Mouse (Mus musculus) embryonic facial prominence, embryonic 12.5 days (tissue): ENCODE data around the gene Brcc3. TPM values are rescaled to one million over a fixed set of nuclear protein-coding genes. Genes with fewer than 3 reads are reported as not detected.

ENCODE experiments used
- ATAC-seq: fragments of 200-750 bp; cut with Nextera tagmentation; 2 replicates; pipeline ENCODE4 v1.8.0; 2017; ENCODE audit not compliant: insufficient number of reproducible peaks, insufficient read depth, low FRiP score, low TSS enrichment
- H3K27ac ChIP-seq: fragments of 300-500 bp; sonication (generic); 2 replicates; pipeline ENCODE4 v1.5.1; 2016; ENCODE audit warnings: mild to moderate bottlenecking
- H3K27me3 ChIP-seq: fragments of 300-500 bp; sonication (generic); 2 replicates; pipeline ENCODE4 v1.6.1; 2016; ENCODE audit warnings: mild to moderate bottlenecking, moderate library complexity
- H3K36me3 ChIP-seq: fragments of 300-500 bp; sonication (generic); 2 replicates; pipeline ENCODE4 v1.6.1; 2016; ENCODE audit warnings: mild to moderate bottlenecking
- H3K4me1 ChIP-seq: fragments of 300-500 bp; sonication (generic); 2 replicates; pipeline ENCODE4 v1.6.1; 2016
- H3K4me2 ChIP-seq: fragments of 300-500 bp; sonication (generic); replicated peaks from 2 replicates; pipeline ENCODE4 v1.6.1; 2016; ENCODE audit warnings: mild to moderate bottlenecking, moderate library complexity
- H3K4me3 ChIP-seq: fragments of 300-500 bp; sonication (generic); 2 replicates; pipeline ENCODE4 v1.5.1; 2016; ENCODE audit warnings: mild to moderate bottlenecking
- H3K9ac ChIP-seq: fragments of 300-500 bp; sonication (generic); 2 replicates; pipeline ENCODE4 v1.6.1; 2016; ENCODE audit warnings: mild to moderate bottlenecking, moderate library complexity
- H3K9me3 ChIP-seq: fragments of 300-500 bp; sonication (generic); 2 replicates; pipeline ENCODE4 v1.6.1; 2016; ENCODE audit warnings: mild to moderate bottlenecking, moderate library complexity
- WGBS: fragments of 180-500 bp; shearing (Covaris S2); methylation state at CpG from one replicate; pipeline ENCODE4 v1.1.7; 2016; 5-methylcytosine and 5-hydroxymethylcytosine counted together
- polyA plus RNA-seq: library from polyadenylated mRNA; unstranded; fragments of >200 nt; fragmentation: Nextera tagmentation; extraction: Ambion mirVana; gene quantifications from 2 replicates; pipeline ENCODE4 v1.2.1, GENCODE M21; 2016

Brcc3 gene
- 60.4 and 62.4 TPM in 2 replicates for polyA plus RNA-seq

DNA sequence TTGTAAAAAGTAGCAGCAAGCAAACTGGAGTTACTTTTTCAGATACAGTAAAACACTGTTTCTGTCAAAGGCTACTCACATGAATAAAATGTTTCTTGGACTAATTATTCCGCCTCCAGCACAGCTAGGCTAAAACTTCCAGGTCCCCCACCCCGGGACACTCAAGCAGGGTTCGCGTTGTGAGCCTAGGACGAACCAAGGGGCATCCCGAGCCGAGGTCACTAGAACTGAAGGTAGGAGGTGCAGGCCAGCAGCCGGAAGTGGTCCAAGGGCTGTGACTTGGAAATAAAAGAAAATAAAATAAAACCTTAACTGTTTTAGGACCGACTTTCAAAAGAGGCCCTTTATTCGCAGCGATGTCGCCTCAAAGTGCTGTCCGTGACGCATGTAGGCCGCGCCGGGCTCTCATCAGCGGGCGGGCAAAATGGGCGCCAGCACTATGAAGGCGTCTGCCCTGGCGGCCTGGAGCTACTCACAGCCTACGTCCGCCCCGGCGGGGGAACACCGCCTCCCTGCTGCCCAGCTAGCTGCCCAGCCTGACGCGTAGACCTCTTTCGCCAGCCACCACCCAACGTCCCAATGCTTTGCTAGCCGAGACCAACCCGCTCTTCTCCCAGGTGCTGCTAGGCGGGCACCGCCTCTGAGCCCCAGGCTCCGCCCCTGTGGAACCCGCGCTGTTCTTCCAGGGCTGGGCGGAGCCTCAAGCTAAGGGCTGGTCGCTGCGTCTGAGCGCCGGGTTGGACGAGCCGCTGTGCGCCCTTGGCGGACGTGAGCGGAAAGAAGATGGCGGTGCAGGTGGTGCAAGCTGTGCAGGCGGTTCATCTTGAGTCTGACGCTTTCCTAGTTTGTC lies at the start of gene Brcc3, which contains the start of the genes Cmc4 and Mtcp1:
Gene Brcc3, plus strand, starts transcription at position 693 of the 850 bp plus-strand sequence.
Gene Cmc4, minus strand, starts transcription at position 649 of the 850 bp plus-strand sequence.
Gene Mtcp1, minus strand, starts transcription at position 653 of the 850 bp plus-strand sequence.
- no peaks in the 10 kb centered on the region for H3K4me1 ChIP-seq
- WGBS = 18% methylated on average over 52 of the region's 52 CpGs
- H3K4me2 ChIP-seq = peak within 1 kb of the TSS; percentile 46
- H3K9me3 ChIP-seq = no peaks in the 10 kb centered on the region
- H3K4me3 ChIP-seq = peak within 1 kb of the TSS; percentile 47
- peak within 1 kb of the TSS; percentile 61 for H3K9ac ChIP-seq
- peak; percentile 99 for ATAC-seq
- H3K27ac ChIP-seq = peak within 1 kb of the TSS; percentile 86
- H3K27me3 ChIP-seq = no peaks in the 10 kb centered on the region
- no peaks in the 10 kb centered on the region for H3K36me3 ChIP-seq

DNA sequence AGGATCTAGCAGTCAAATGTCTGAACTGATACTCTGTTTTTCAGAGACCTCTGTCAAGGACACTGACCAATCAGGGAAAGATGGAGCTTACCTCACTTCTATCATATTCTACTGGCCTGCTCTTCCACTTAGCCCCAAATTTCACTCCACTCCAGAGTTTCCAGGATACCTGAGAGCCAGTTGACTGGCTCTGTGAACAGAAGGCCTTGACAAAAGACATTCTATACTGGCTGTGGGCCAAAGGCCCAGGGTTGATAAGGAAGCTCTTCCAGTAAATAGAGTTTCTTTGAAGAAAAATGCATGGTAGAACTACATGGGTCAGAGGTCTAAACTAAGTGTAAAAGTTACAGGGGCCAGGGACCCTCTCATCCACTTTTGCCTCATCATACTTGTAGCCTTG lies 46.2 kb upstream of the Brcc3 start:
- H3K9me3 ChIP-seq = no peaks in the 10 kb centered on the region
- no peak overlapping the region for H3K4me2 ChIP-seq
- no peaks in the 10 kb centered on the region for H3K4me1 ChIP-seq
- H3K9ac ChIP-seq = no peak overlapping the region
- H3K36me3 ChIP-seq = no peaks in the 10 kb centered on the region
- ATAC-seq = no peak
- H3K4me3 ChIP-seq = no peak overlapping the region
- no peak overlapping the region for H3K27ac ChIP-seq
- no peaks in the 10 kb centered on the region for H3K27me3 ChIP-seq

DNA sequence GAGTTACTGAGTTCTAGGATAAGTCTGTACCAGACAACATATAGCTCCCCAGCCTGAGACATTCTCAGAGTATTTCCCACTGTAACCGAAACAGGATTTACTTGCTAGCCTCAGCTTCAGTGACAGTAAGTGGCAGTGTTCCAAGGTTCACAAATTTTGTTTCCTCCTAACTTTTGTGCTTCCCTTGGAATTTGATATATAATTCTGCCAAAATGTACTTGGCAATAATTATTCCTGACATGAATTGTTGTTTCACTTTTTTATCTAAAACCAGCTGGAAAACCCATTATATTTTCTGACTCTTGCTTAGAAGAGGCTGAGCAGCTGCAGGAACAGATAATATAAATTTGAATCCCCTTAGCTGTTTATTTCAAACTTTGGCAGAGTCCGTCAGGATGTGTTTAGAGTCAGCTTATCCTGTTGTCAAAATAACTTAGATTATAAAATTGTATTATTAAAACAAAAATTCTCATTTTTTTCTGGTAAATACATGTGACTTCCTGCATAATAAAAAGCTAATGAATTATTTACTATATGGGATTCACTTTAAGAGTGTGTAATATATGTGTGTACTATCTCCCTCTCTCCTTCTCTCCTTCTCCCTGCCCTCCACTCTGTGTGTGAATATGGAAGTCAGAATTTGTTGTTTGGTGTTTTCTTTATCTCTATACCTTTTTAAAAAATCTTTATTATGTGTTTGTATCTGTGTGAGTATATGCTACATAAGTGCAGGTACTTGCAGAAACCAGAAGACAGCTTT lies 43.6 kb upstream of the Brcc3 start:
- ATAC-seq = no peak
- Histone ChIP-seq H3K36me3 (no peaks in the 10 kb centered on the region), H3K4me3 (no peak overlapping the region), H3K4me1 (no peaks in the 10 kb centered on the region), H3K4me2 (no peak overlapping the region), H3K27ac (no peak overlapping the region), H3K9me3 (no peaks in the 10 kb centered on the region), H3K9ac (no peak overlapping the region), H3K27me3 (no peaks in the 10 kb centered on the region)
- WGBS = 74% methylated on average over 2 of the region's 2 CpGs

DNA sequence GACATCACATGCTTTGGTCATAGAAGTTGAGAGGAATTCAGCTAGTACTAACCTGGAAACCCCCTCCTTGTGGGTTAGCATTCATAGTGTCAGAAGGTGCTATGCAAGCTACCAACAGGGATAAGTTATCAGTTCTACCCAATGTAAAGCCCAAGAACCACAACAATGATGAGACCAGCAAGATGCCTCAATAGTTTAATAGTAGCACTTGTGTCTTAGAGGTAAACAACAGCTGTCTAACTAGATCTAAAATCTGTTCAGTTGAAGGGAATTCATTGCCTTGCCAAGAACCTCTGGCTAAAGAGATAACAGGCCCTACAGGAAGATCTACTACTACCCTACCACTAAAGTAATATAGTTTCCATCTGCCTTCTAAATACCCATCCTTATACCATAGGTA lies 39.6 kb upstream of the Brcc3 start:
- Histone ChIP-seq H3K36me3 (no peaks in the 10 kb centered on the region), H3K4me2 (no peak overlapping the region), H3K27ac (no peak overlapping the region), H3K9me3 (no peaks in the 10 kb centered on the region), H3K27me3 (no peaks in the 10 kb centered on the region), H3K4me1 (no peaks in the 10 kb centered on the region), H3K9ac (no peak overlapping the region), H3K4me3 (no peak overlapping the region)
- no peak for ATAC-seq

DNA sequence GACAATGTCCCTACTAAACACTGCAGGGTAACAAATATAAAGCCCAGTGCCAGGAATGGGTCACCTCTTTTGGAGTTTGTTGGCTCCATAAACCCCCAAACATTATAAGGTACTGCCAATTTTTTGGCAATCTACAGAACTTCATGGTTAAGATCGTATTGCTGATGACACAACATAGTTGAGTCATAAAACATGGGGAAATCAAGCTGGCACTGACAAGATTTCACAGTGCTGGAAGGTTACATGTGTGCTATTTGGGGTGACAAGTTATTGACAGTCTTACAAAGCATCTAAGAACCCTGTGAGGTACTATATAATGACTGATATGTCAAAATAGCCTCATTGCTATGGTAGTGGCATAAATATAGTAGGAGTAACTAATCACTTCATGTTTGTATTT lies 35.3 kb upstream of the Brcc3 start:
- Histone ChIP-seq H3K4me2 (no peak overlapping the region), H3K4me1 (no peaks in the 10 kb centered on the region), H3K36me3 (no peaks in the 10 kb centered on the region), H3K9ac (no peak overlapping the region), H3K27me3 (no peaks in the 10 kb centered on the region), H3K4me3 (no peak overlapping the region), H3K27ac (no peak overlapping the region), H3K9me3 (no peaks in the 10 kb centered on the region)
- 80% methylated on average over 1 of the region's 1 CpGs for WGBS
- no peak for ATAC-seq

DNA sequence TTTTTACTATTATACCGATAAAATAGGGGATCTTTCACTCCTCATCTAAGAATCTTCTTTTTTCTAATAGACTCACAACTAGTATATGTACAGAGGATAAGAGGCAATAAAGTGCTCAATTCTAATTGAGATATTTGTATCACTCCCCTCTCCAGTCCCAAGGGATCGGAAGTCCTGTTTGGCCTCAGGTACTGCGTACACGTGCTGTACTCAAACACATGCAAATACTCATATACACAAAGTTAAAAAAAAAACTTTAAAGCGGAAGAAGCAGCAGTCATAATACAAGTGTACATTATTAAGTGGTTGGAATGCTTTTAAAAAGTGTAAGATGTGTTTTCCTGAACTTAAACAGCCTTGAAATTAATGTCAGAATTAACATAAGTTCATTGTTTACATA lies 34.7 kb upstream of the Brcc3 start:
- no peak overlapping the region for H3K9ac ChIP-seq
- no peaks in the 10 kb centered on the region for H3K27me3 ChIP-seq
- H3K4me1 ChIP-seq = no peaks in the 10 kb centered on the region
- H3K36me3 ChIP-seq = no peaks in the 10 kb centered on the region
- H3K4me3 ChIP-seq = peak overlapping the region; percentile 45
- ATAC-seq = no peak
- peak overlapping the region; percentile 40; the same call in 1 of the 2 replicates for H3K4me2 ChIP-seq
- H3K27ac ChIP-seq = no peak overlapping the region
- WGBS = 70% methylated on average over 5 of the region's 5 CpGs
- no peaks in the 10 kb centered on the region for H3K9me3 ChIP-seq

DNA sequence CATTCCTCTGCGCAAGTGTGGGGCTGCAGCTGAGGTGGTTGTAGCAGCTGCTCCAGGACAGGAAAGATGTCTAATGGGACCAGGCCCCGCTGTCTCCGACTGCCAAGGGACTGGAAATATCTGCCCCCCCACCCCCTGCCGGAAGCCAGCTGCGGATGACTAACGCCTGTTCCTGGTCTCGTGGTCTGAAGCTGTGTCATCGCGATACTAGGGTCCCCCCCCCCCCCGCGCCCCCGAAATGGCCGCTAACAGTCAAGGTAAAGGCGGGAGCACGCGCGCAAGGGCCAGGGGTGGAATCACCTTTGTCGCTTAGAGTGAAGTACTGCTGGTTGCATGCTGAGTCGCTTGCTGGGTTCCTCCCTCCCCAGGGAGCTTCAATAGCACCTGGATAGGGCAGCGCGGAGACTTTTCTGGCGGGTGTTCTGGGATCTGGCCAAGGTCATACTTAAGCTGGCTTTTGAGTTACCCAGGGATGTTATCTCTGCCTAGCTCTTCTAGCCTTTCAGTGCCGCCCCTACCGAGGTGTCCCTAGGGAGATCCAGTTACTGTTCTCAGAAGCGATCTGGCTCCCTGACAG lies 34.1 kb upstream of the Brcc3 start, which contains the start of the genes Fundc2 and F8:
Gene Fundc2, plus strand, starts transcription at position 205 of the 577 bp plus-strand sequence.
Gene F8, minus strand, starts transcription at position 421 of the 577 bp plus-strand sequence.
- 0 out of 2 replicates have a peak within 1 kb of the TSS, but pooled peaks have one; percentile 57 for H3K27ac ChIP-seq
- no peaks in the 10 kb centered on the region for H3K36me3 ChIP-seq
- H3K4me1 ChIP-seq = no peaks in the 10 kb centered on the region
- H3K27me3 ChIP-seq = no peaks in the 10 kb centered on the region
- H3K9me3 ChIP-seq = no peaks in the 10 kb centered on the region
- H3K4me2 ChIP-seq = peak within 1 kb of the TSS; percentile 40
- WGBS = 12% methylated on average over 25 of the region's 25 CpGs
- H3K4me3 ChIP-seq = peak within 1 kb of the TSS; percentile 45
- H3K9ac ChIP-seq = peak within 1 kb of the TSS; percentile 57
- peak; percentile 95 for ATAC-seq

DNA sequence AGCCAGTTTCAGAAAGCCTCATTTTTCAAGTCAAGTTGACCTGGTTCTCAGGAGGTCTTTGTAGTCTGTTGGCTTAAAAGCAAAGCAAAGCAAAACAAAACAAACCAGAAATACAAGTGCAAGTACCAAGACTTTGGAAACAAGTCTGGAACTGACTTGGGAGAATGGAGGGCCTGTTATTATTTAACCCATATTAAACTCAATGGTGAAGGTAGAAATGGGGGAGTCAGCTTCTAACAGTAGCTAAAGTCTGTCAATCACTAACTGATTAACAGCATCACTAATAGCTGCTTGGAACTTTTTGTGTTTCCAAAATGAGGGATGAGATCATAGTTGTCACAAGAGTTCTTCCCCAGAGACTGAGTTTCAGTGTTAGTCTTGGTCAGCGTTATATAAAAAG lies 17.0 kb upstream of the Brcc3 start:
- Histone ChIP-seq H3K4me2 (no peak overlapping the region), H3K4me3 (no peak overlapping the region), H3K27me3 (no peaks in the 10 kb centered on the region), H3K36me3 (0 out of 2 replicates have a peak, but pooled peaks cover 3% of the 10 kb centered on the region), H3K27ac (no peak overlapping the region), H3K4me1 (no peaks in the 10 kb centered on the region), H3K9me3 (no peaks in the 10 kb centered on the region), H3K9ac (no peak overlapping the region)
- WGBS = 83% methylated on average over 1 of the region's 1 CpGs
- ATAC-seq = no peak

DNA sequence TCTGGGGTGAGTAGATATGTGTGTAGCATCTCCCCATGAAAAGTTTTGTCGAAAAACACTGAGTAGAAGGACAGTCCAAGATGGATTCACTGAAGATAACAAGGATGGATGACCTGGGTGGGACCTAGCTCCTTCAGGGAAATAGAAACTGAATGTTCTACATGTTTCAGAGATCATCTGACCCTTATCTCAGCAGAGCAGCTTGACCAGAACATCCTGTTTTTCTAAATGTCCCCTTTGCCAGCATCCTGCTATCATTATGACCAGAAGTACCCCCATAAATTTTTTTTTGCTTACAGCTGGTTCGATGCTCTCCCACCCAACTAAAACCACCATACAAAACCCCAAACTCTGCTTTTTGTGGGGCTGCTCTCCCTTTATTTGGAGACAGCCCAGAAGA lies 13.8 kb upstream of the Brcc3 start:
- Histone ChIP-seq H3K4me3 (no peak overlapping the region), H3K36me3 (no peaks in the 10 kb centered on the region), H3K9ac (no peak overlapping the region), H3K9me3 (no peaks in the 10 kb centered on the region), H3K4me1 (no peaks in the 10 kb centered on the region), H3K27me3 (no peaks in the 10 kb centered on the region), H3K27ac (no peak overlapping the region), H3K4me2 (no peak overlapping the region)
- WGBS = 80% methylated on average over 2 of the region's 2 CpGs
- ATAC-seq = no peak

DNA sequence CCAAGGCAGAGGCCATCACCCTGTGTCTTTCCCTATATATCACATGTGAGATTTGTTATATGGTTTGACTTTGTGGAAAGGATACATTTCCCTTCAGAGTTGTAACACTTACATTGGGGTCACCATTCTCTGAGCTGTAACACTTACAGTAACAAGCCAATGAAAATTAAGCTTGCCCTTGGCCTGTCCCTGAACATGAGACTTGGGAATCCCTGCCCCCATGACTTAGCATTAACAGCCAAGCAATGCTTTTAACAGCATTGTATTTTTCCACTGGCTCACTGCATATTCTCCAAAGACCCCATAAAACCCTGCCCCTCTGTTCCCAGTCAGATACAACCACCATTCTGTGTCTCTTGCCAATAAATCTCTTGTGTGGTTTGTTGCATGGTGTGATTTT lies 13.1 kb upstream of the Brcc3 start:
- no peak overlapping the region for H3K4me3 ChIP-seq
- no peaks in the 10 kb centered on the region for H3K9me3 ChIP-seq
- H3K27ac ChIP-seq = no peak overlapping the region
- no peak for ATAC-seq
- no peak overlapping the region for H3K9ac ChIP-seq
- H3K36me3 ChIP-seq = no peaks in the 10 kb centered on the region
- H3K4me1 ChIP-seq = no peaks in the 10 kb centered on the region
- H3K27me3 ChIP-seq = no peaks in the 10 kb centered on the region
- H3K4me2 ChIP-seq = no peak overlapping the region

DNA sequence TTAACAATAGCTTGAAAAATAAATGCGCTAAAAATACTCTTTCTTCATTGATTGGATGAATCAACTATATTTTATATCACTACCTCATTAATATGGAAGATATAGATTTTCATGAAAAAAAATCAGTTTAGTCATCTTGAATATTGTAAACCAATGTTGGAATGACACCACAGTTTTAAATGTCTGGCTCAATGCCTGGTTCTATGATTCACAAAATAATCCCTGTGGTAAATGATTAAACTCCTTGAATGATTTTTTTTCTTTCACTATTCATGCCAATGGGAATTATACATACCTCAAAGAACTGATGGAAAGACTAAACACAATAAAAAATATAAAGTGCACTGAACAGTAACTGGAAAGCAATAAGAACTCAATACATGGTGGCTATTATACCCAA lies 6.7 kb upstream of the Brcc3 start:
- H3K4me1 ChIP-seq = no peaks in the 10 kb centered on the region
- no peak for ATAC-seq
- no peak overlapping the region for H3K9ac ChIP-seq
- no peak overlapping the region for H3K4me3 ChIP-seq
- no peaks in the 10 kb centered on the region for H3K9me3 ChIP-seq
- H3K36me3 ChIP-seq = no peaks in the 10 kb centered on the region
- whole genome bisulfite sequencing = 86% methylated on average over 1 of the region's 1 CpGs
- no peak overlapping the region for H3K27ac ChIP-seq
- no peaks in the 10 kb centered on the region for H3K27me3 ChIP-seq
- no peak overlapping the region for H3K4me2 ChIP-seq
